Comparison of ENCODE assay signal across 23 mouse cellular contexts in genomic region chr11:12195390-12195789, GRCm38 (mm10).
"Had no signal": no experiment of that assay in that cellular context is flagged by ENCODE, and none has a peak within 500 bp of the region (broad histone marks: within the 10 kb centered on the region; RNA-seq: fewer than 3 reads in every experiment).

No protein-coding gene starts in this region.

- DNase-seq: kidney, adult 2 months; layer of hippocampus, postnatal 36 days; left cerebral cortex, postnatal 4 days; liver, postnatal 0 days; lung, postnatal 10 days; lung, postnatal 4 days; right cerebral cortex, adult 18-20 months; right cerebral cortex, postnatal 14 days; right cerebral cortex, postnatal 4 days; thymus, adult 2 months; thymus, postnatal 14 days; thymus, postnatal 4 days had no signal

- H3K9ac ChIP-seq: limb, embryonic 12.5 days; limb, embryonic 15.5 days; liver, embryonic 14.5 days; liver, postnatal 0 days; lung, embryonic 15.5 days; midbrain, embryonic 12.5 days; midbrain, embryonic 15.5 days; neural tube, embryonic 12.5 days; neural tube, embryonic 15.5 days; stomach, embryonic 15.5 days had no signal

- H3K9me3 ChIP-seq: limb, embryonic 12.5 days; limb, embryonic 15.5 days; lung, embryonic 15.5 days; midbrain, embryonic 12.5 days; midbrain, embryonic 15.5 days; neural tube, embryonic 12.5 days; neural tube, embryonic 15.5 days; stomach, embryonic 15.5 days had no signal

- H3K36me3 ChIP-seq: limb, embryonic 12.5 days; limb, embryonic 15.5 days; lung, embryonic 15.5 days; midbrain, embryonic 12.5 days; midbrain, embryonic 15.5 days; neural tube, embryonic 12.5 days; neural tube, embryonic 15.5 days; stomach, embryonic 15.5 days had no signal

- H3K27ac ChIP-seq: limb, embryonic 12.5 days; limb, embryonic 15.5 days; liver, embryonic 14.5 days; lung, embryonic 15.5 days; midbrain, embryonic 12.5 days; midbrain, embryonic 15.5 days; neural tube, embryonic 12.5 days; neural tube, embryonic 15.5 days; stomach, embryonic 15.5 days had no signal

- H3K4me3 ChIP-seq: limb, embryonic 12.5 days; limb, embryonic 15.5 days; lung, embryonic 15.5 days; midbrain, embryonic 12.5 days; midbrain, embryonic 15.5 days; neural tube, embryonic 12.5 days; neural tube, embryonic 15.5 days; stomach, embryonic 15.5 days had no signal

- H3K27me3 ChIP-seq: limb, embryonic 12.5 days; limb, embryonic 15.5 days; lung, embryonic 15.5 days; midbrain, embryonic 12.5 days; midbrain, embryonic 15.5 days; neural tube, embryonic 12.5 days; neural tube, embryonic 15.5 days; stomach, embryonic 15.5 days had no signal

- ATAC-seq: intestine, postnatal 0 days; liver, postnatal 0 days; midbrain, embryonic 15.5 days had no signal

- H3K4me2 ChIP-seq: limb, embryonic 12.5 days; limb, embryonic 15.5 days; liver, embryonic 11.5 days; lung, embryonic 15.5 days; midbrain, embryonic 12.5 days; midbrain, embryonic 15.5 days; neural tube, embryonic 12.5 days; neural tube, embryonic 15.5 days; stomach, embryonic 15.5 days had no signal

- H3K4me1 ChIP-seq: limb, embryonic 12.5 days; limb, embryonic 15.5 days; lung, embryonic 15.5 days; midbrain, embryonic 12.5 days; midbrain, embryonic 15.5 days; neural tube, embryonic 12.5 days; neural tube, embryonic 15.5 days; stomach, embryonic 15.5 days had no signal
